Mouse (Mus musculus) left cerebral cortex, adult 2 months (tissue): Measurements from ENCODE around the gene Smarcd1. TPM values are rescaled to one million over a fixed set of nuclear protein-coding genes. Genes with fewer than 3 reads are reported as not detected.
A peak's percentile ranks its signal among the peaks of the same experiment; 100 is the strongest.

ENCODE experiments used
- DNase-seq, 2 experiments: peaks; one replicate each; pipeline ENCODE4 v3.0.0; 2021 to 2022; ENCODE audit warnings: low spot score in 2 of 2, mixed read lengths in 1 of 2; ENCODE audit errors: extremely low spot score in 1 of 2
- H3K27ac ChIP-seq: fragments of 200-600 bp; 2 replicates; pipeline ENCODE4 v1.8.1; 2022
- H3K4me3 ChIP-seq: fragments of 200-600 bp; 2 replicates; pipeline ENCODE4 v1.8.1; 2022
- CTCF ChIP-seq: fragments of 200-600 bp; IDR thresholded peaks from 2 replicates; pipeline ENCODE4 v1.8.1; 2022; ENCODE audit warnings: antibody characterized with exemption, mild to moderate bottlenecking, moderate library complexity
- intact Hi-C: fragments of 180-260 bp; cut with DNase I; formaldehyde crosslinking; loops from one replicate; pipeline ENCODE4 v1.15.1; 2025
- long read RNA-seq, 2 experiments: library from polyadenylated mRNA; stranded (forward); transcript quantifications; one replicate each; pipeline ENCODE4 v2.0.0; 2021; ENCODE audit warnings: borderline mapping rate in 2 of 2
- total RNA-seq, 2 experiments: library from RNA; stranded (reverse); gene quantifications; 2 replicates each; pipeline ENCODE4 v1.2.3; 2021

Gene Smarcd1
- 100 to 1,000 TPM; 157 to 163 TPM for total RNA-seq
- long read RNA-seq, experiment 1, transcript Smarcd1-201 (13 exons, 3,307 nt): major isoform, 163 of 221 reads
- long read RNA-seq, experiment 1, partial matches to known transcripts: 40 of 221 reads
- long read RNA-seq, experiment 1, other reads (novel, unspliced or antisense): 18 of 221 reads
- long read RNA-seq, experiment 2, transcript Smarcd1-201 (13 exons, 3,307 nt): major isoform, 129 of 186 reads
- long read RNA-seq, experiment 2, partial matches to known transcripts: 45 of 186 reads
- long read RNA-seq, experiment 2, other reads (novel, unspliced or antisense): 12 of 186 reads

DNA sequence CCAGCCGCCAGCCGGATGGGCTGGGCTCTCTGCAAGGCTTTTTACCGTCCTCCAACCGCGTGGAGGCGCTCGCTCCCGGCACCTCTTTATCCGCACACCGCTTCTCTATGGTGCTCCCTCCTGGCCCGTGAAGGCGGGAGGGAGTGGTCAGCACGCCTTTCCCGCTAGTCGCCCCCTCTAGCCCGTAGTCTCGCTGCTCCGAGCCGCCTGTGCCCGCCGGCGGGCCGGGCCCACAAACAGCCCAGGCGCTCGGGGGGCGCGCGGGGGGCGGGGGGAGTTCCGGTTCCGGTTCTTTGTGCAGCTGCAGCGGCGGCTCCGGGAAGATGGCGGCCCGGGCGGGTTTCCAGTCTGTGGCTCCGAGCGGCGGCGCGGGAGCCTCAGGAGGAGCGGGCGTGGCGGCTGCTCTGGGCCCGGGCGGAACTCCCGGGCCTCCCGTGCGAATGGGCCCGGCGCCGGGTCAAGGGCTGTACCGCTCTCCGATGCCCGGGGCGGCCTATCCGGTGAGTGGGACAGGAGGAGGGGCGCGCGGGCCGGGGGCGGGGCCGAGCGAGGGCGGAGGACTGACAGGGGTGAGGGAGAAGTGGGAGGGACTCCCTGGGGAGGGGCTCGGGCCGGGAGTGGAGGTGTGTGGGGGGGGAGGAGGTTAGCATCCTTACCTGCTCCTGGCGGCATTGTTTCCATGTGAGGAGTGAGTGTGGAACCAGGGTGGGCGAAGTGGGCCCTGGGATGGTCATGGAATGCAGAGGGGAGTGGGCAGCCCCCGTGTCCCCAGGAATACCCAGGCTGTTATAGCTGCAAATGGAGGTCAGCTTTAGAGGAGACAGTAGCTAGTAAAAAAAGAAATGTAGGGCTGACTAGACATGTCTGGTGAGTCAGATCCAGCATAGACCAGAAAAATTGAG is at the start of gene Smarcd1:
Smarcd1 (plus strand) TSS at position 131 of the 902 bp plus-strand sequence.
- Histone ChIP-seq H3K27ac (peak within 1 kb of the TSS; percentile 99), H3K4me3 (peak within 1 kb of the TSS; percentile 98)
- DNase-seq: peak; percentile 95 to 97
- peak; percentile 92 for TF ChIP-seq CTCF
- intact Hi-C loops: loop anchor here (2.0 kb wide), 1 partner anchor 15 kb away; the partner anchor contains the start of gene Gpd1

GRCm38 (mm10) chr15:99653291-99653690 is 48.6 kb upstream of the Smarcd1 start:
- no peak for DNase-seq
- peak; percentile 3 for TF ChIP-seq CTCF
- H3K4me3 ChIP-seq: peak overlapping the region; percentile 23; the same call in 1 of the 2 replicates
- intact Hi-C loops: no loop called here
- no peak overlapping the region for H3K27ac ChIP-seq

DNA sequence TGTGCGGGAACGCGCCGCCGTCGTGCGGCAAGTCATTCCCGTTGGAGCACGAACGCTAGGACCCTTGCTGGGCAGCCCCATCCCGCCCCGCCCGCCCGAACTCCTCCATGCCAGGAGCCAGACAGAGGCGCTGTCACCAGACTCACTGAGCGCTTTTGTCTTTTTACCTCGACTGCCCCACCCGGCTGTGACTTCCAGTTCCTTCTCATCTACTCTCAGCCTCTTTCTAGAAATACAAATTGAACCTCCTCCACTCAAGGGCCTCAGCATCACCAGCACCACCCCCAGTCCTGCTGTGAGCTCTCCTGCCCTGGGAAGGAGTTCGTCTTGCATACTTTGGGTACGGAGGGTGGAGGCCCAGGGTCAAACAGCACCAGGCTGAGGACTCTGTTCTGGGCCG is 48.1 kb upstream of the Smarcd1 start:
- DNase-seq: no peak
- intact Hi-C loops: no loop called here
- H3K4me3 ChIP-seq: peak overlapping the region; percentile 23
- no peak for TF ChIP-seq CTCF
- H3K27ac ChIP-seq: no peak overlapping the region

- Histone ChIP-seq H3K27ac (no peak overlapping the region), H3K4me3 (no peak overlapping the region)
- intact Hi-C loops: no loop called here
- TF ChIP-seq CTCF: no peak
- no peak for DNase-seq
Observed at GRCm38 (mm10) chr15:99655956-99656355, 46.0 kb upstream of the Smarcd1 start.

- DNase-seq: no peak
- H3K27ac ChIP-seq: no peak overlapping the region
- no peak overlapping the region for H3K4me3 ChIP-seq
- intact Hi-C loops: no loop called here
- TF ChIP-seq CTCF: no peak
Observed at GRCm38 (mm10) chr15:99658437-99658836, 43.5 kb upstream of the Smarcd1 start.

DNA sequence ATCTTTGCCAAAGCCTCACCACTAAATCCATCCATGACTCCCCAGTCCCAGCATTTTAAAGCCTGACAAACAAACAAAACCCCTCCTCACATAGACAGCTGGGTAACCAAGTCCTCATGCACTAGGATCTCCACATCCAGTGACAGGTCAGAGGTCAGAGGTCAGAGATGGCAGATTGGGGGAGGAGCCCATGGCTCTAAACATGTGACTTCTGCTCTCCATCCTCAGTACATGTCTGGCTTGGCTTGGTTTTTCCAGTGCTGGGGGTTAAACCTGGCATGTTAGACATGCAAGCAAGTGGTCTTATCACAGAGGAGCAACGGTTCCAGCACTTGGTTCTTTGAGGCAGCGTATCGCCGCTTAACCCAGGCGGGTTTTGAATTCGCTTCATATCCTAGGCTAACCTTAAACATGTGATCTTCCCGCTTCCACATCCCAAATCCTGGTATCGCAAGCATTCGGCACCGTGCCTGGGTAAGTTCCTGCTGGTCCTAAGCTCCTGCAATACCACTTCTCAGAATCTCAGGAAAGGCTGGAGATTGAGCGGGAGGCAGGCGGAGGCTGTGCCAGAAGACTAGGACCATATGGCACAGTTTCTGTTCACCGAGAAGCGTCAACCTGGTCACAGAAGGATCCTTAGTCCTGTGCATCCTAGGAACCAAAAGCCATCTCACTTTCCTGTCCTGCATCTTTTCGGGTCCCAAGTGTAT is 40.7 kb upstream of the Smarcd1 start:
- no peak overlapping the region for H3K27ac ChIP-seq
- no peak for TF ChIP-seq CTCF
- H3K4me3 ChIP-seq: no peak overlapping the region
- no peak for DNase-seq
- intact Hi-C loops: no loop called here

DNA sequence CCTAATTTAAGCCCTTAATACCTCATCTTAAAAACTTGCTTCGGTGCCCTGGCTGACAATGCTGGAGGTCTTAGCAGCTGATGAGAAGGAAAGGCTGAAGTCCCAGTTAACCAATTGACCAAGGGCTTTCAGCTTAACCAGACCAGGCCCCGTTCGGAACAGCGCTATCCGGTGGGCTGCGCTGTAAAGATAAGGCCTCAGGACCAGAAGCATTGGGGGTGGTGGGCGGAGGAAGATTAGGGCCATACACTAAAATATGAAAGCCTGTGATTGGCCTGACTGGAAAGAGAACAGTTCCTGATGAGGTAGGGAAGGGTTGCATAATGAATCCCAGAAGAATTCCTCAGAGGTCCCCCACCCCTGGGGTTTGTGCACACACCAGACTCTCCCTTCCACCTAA is 39.6 kb upstream of the Smarcd1 start:
- Histone ChIP-seq H3K4me3 (no peak overlapping the region), H3K27ac (no peak overlapping the region)
- TF ChIP-seq CTCF: no peak
- intact Hi-C loops: no loop called here
- no peak for DNase-seq

- peak overlapping the region; percentile 83 for H3K27ac ChIP-seq
- no peak for TF ChIP-seq CTCF
- peak overlapping the region; percentile 48 for H3K4me3 ChIP-seq
- no peak for DNase-seq
- intact Hi-C loops: no loop called here
Observed at GRCm38 (mm10) chr15:99663964-99664599, 37.8 kb upstream of the Smarcd1 start.

GRCm38 (mm10) chr15:99664600-99665451 is 37.1 kb upstream of the Smarcd1 start:
- DNase-seq: peak; percentile 62 to 72
- no peak for TF ChIP-seq CTCF
- H3K4me3 ChIP-seq: peak overlapping the region; percentile 48
- H3K27ac ChIP-seq: peak overlapping the region; percentile 83
- intact Hi-C loops: loop anchor here (1.0 kb wide), 1 partner anchor 69 kb away; no protein-coding TSS in a partner anchor

GRCm38 (mm10) chr15:99667544-99667943 is 34.4 kb upstream of the Smarcd1 start:
- Histone ChIP-seq H3K27ac (no peak overlapping the region), H3K4me3 (no peak overlapping the region)
- intact Hi-C loops: no loop called here
- DNase-seq: no peak
- TF ChIP-seq CTCF: peak; percentile 2
